Mouse (Mus musculus) thymus, postnatal 10 days (tissue): ENCODE results near the gene Cog1.

Source experiments
- DNase-seq, 2 experiments: peaks; one replicate each; pipeline ENCODE4 v3.0.0; 2021; ENCODE audit warnings: low spot score in 2 of 2

The Cog1 gene

DNA sequence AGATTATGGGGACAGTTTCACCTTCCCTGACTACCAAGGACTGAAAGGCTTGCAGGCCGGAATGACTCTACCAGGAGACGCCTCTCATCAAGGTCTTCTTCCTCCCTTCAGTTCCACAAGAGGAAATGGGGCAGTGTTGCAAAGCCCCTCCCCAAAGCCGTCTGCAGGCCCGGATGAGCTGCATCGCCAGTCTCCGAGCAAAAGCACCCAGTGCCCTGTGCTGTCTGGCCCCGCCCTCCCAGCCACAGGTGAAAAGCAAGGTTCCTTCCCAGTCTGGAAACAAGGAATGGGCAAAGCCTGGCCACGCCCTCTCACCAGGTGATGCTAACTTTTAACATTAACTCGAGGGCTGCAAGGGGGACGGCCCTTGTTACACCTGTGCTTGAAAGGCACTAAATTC, 17.7 kb downstream of the Cog1 start:
- peak; percentile 33 to 35 for DNase-seq

DNA sequence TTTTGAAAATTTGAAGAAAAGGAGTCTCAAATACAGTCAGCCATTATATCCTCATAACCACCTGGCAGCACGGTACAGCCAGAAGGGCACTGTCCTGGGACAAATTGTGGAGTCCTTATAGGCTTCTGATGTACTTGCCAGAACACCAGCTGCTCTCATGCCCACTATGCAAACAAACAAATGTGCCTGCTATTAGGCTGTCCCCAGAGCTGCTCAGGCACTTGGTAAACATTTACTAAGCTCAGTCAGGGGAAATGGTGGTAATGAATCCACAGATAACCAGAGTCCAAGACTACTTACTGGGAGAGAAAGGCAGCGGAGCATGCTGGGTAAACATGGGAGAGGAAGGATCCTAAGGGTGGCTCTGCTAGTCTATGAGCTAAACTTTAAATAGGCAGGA, 18.2 kb downstream of the Cog1 start:
- DNase-seq = no peak

DNA sequence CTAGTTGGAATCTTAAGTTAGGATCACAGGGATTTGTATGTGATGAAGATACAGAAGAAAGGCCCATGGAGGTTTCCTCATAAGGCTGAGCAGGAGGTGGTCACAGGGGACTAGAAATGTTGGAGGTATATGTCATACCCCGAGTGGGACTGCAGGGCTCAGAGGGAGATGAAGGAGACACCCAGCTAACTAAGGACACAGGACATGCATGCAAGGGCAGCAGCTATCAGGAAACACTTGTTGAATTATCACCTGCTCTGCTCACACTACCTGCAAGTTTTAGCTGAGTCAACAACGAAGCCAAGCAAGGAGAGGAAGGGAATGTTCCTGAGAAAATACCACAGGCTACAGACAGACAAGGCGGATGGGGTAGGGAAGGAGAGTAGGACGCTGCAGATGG, 18.7 kb downstream of the Cog1 start:
- no peak for DNase-seq

DNA sequence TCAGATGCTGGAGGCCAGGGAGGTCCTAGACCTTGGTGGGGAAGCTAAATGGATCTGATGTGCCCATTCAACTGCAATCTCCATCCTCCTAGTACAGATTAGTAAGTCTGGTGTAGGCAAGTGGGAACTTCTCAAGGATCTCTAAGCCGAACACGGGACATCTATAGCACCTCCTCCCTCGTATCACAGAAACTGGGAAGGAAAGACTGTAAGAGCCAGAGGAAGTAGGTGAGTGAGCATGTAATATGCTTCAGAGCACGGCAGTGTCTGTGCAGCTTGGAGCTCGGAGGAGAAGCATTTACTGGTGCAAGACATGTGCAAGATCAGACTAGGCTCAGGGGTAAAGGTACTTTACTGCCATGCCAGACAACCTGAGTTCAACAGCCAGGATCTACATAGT, 19.9 kb downstream of the Cog1 start:
- no peak for DNase-seq

DNA sequence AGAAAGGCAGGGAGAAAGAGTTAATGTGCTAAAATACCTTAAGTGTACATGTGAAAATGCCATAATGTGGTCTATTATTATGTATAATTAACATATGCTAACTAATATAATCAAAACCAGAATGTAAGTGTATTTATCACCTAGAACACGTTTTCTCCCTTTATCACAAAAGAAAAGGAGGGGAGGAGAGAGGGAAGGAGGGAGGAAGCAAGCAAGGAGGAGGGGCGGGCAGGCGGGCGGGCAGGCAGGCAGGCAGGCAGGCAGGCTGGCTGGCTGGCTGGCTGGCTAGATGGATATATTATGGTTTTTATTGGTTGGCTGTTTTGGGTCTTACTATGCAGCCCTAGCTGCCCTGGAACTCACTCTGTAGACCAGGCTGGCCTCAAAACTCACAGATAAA, 20.7 kb downstream of the Cog1 start:
- DNase-seq = no peak

DNA sequence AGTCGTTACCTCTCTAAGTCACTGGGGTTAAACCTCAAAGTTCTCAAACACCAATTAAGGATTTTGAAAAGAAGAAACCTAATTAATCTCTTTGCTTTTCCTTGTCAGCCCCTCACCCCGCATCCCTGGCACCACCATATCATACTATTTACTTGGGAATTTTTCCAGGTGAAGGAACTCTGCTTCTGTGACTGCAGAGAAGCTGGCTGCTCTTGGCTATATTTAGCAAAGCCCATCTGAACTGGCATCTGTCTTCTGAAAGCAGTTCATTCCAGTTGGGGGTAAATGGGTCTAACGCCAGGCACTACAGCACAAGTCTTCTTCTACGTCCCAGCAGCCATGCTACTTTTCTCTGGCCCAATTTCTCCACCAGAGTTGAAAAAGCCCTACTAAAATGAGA, 24.6 kb downstream of the Cog1 start:
- DNase-seq = no peak

DNA sequence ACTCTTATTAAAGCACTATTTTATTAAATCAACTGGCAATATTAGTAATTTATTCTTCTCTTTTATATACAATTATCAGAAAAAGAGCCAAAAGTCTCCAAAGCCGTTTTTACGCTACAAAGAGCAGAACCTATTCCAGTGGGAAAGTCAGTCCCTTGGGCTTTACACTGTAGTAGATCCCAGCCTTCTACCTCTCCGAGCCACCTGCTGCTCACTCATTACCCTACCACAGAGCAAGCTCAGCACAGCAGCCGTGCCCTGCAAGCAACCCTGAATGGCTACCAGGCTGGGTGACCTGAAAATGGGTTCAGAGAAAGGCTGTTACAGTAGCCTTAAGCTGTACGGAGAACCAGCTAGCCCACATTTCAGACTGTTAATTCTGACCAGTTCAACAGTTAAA, 25.6 kb downstream of the Cog1 start:
- DNase-seq = no peak

DNA sequence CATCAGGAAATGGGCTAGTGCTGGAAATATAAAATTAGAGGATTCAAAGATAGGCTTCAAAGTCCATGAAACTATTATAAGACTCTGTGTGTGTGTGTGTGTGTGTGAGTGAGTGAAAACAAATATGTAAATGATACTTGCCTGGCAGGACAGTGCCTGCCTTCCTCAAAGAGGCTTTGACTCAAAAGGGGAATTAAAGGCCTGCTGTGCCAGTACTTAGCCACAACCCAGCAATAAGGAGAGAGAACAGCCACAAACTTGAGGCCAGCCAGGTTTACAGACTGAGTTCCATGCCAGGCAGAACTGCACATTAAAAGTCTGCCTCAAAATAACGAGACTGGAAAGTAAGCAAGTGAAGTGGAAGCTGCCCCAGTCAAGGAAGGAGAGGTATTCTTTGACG, 27.9 kb downstream of the Cog1 start:
- DNase-seq = no peak

DNA sequence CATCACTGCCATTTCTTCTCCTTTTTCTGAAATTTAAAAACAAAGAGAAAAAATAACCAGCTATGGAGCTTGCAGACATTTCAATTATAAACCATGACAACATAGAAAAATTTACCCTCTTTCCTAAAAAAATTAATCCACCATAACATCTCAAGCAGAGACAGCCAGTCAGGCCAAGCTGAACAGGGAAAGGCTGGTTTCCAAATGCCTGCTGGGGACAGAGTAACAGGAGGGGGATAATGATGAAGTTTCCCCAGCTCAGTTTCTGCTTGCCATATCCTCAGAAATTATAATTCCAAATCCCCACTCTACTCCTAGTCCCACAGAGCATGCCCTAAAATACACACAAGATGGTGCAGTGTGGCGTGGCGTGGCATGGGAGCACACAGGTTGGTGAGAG, 28.4 kb downstream of the Cog1 start:
- no peak for DNase-seq

DNA sequence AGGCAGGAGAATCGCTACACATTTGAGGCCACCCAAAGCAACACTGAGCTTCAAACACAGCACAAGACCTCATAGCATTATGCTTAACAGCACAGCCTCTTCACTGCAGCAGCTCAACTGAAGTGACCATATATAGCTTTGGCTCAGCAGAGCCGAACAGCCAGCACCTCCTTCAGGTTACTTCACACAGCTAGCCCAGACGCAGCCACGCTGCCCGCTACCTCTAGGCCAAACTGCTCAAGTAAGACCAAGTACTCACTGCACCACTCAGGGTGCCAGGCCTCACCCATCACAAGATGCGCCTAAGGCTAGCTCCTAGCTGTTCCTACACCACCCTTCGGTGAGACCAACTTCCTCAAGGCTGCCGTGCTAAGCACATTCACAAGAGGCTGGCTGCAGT, 29.4 kb downstream of the Cog1 start:
- DNase-seq = no peak

DNA sequence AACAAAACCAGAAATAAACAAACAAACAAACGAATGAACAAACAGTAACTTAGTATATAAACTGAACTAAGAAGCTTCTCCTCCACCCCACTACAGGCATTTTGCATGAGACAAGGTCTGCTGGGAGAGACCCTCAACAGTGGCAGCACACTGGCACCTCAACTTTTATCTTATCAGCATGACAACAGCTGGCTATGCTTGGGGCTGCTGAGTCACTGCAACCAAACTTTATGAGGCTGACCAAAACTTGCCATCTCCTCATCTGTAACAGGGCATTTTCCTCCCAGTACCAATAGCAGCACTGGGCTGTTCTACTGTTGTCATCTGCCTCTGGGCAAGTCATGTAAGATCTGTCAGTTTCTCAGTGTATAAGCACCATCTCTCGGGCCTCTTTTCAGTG, 32.0 kb downstream of the Cog1 start:
- DNase-seq = no peak

DNA sequence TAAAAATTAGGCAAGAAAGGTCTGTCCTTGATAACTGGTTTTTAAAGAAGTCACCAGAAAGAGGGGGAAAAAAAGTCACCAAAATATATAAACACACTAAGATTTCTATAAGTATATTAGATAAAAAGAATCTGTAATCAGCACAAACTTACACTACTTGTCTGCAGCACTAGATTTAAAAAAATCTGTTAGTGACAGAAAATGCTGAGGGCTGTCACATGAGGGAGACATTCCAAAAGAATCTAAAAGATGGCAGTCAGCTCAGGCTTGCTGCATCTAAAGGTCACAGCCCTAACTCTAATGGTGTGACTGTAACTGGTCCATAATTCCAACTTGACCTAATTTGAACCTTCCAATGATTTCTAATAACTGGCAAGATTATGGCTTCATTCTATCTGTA, 33.0 kb downstream of the Cog1 start:
- DNase-seq = no peak

DNA sequence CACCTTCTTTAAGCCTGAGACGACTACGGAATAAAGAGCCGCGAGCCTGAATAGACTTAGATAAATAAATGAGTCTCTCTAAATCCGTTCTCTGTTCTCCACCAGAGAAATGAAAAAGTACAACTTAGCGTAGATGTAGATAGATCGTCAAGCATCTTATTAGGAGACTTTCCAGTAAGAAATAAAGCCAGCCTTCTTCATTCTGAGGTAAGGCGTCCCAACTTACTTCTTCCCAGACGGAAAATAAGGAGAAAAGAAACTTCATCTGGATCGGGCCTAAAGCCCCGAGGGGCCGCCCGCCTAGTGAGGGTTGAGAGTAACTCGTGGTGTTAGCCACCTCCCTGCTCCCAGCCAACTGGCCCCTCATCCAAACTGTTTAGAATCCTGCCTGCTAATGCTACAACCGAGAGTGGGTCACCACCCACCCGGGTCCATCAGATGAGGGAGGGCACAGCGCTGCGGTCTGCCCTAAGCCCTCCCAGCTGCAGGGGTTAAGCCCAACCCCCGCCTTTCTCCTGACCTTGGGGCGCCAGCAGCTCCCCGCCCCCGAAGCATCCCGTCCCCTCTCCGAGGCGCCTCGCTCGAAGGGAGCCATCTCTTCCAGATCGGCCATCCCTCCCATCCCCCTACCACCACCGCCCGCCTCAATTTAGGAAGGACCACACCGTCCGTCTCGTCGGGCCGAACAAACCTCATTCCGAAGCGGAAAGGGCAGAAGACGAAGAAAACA, 34.1 kb downstream of the Cog1 start:
- peak; percentile 60 to 64 for DNase-seq

DNA sequence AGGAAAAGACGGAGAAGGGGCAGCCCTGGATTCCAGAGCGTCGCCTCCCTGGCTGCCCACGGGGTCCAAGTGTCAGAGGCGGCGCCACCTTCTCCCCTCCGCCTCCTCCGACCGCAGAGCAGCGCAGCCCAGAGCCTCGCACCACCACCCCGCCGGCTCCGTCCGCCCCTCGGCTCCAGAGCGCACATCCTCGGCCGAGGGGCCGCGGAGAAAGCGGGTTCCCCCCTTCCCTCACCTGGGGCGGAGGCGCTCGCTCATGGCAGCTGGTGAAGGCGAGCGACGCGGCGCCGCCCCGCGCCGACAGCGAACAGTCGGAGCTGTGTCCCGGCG, 34.6 kb downstream of the Cog1 start:
- no peak for DNase-seq

DNA sequence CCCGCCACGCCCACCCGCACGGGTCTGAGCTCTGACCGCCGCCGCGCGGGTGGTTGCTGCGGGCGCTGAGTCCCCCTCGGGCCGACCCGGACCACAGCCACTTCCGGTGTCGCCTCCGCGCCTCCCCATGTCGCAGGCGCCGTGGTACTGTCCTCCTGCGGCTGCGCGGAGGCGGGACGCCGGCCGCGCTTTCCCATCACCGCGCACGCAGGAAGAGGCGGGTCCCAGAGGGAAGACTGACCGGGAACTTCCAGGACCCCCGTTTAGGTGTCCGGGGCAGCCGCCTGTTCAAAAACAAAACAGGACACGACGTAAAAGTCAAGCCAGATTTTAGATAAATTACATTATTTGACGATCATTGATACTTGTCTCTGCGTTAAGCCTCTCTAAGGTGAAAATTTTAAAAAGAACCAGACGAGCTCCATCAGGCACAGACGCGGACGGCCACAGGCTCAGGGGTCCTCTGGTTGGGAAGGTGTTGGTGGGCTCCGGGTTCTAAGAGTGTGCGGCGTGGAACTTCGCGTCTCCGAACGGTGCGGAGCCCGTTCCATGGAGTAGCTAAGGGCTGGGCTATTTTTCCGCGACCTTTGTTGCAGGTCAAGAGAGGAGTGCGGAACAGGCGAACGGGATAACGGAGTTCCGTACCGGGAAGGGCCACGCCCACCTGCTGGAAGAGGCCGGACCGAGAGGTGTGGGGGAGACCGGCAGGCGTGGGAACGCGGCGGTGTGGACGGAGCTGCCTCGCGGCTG, 35.2 kb downstream of the Cog1 start, which contains the start of the genes Fam104a and D11Wsu47e:
TSS of gene Fam104a (minus strand) at position 199 of the 750 bp plus-strand sequence.
TSS of gene D11Wsu47e (plus strand) at position 456 of the 750 bp plus-strand sequence.
- DNase-seq = peak; percentile 89 to 91

DNA sequence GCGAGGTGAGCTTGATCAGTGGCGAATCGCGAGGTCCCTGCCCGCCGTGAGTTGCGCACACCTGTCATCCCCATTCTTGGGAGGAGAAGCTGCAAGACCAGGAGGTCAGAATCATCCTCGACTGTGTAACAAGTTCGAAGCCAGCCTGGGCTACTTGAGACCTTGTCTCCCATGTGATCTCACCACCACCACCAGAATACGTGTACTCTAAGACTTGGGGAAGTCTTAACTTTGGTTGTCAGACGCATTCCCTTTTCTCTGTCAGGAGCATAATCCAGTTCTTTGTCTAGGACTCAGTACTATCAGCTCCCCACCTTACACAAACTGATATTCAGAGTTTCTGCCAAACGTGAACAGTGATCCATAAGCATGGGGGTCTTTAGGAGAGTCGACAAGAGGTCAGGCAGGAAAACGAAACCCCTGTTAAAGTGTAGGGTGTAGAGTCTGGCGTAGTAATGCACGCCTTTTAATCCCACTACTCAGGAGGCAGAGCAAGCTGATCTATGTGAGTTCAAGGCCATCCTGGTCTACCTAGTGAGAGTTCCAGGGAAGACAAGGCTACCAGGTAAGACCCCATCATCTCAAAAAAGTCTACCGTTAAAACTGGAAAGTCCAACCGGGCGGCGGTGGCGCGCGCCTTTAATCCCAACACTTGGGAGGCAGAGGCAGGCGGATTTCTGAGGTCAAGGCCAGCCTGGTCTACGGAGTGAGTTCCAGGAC, 35.9 kb downstream of the Cog1 start:
- DNase-seq = no peak

DNA sequence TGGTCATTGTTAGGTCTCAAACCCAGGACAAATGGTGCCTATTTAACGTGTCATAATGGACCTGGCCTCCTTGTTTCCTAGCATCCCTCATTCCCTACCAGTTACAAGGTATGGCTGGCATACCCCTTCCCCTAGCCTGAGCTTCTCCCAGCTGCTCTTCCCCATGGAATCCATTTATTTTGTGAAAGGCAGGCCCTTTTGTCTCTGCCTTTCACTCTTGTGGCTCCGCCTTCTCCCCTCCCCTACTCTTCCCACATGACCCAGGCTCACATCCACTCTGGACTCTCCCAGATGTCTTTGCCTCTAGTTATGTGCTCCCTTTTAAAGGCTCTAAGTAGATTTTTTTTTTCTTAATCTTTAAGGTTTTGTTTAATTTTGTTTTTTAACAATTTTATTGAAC, 38.1 kb downstream of the Cog1 start:
- DNase-seq = no peak

DNA sequence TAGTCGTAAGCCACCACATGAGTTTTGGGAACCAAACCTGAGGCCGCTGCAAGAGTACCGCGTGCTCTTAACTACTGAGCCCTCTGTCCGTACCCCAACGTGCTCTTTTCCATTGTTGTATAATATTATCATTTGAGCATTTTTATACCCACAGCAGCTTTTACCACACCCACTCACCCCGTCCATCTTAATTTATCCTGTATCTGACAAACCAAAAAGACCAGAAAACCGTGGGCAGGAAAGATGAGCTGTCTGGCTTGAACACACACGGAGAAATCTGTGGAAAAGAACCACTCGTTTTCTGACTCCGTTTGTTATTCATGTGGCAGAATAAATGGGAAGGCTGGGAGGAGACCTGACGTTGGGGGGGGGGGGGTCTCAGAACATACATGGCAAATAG, 41.5 kb downstream of the Cog1 start:
- DNase-seq = no peak

DNA sequence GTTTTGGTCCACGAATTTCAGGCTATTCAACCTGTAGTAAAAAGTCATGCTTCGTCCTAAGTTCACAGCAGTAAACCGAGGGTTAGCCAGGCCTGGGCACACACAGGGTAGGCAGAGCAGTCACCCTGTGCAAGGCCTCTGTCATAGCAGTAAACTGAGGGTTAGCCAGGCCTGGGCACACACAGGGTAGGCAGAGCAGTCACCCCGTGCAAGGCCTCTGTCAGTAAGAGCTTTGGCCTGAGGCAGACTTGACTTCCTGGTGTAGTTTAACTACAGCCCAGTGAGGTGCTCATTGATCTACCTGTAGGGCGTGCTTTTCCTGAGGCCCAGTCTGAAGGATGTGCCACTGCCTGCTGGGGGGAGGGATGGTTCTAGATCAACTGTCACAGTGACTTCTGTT, 42.3 kb downstream of the Cog1 start:
- no peak for DNase-seq

DNA sequence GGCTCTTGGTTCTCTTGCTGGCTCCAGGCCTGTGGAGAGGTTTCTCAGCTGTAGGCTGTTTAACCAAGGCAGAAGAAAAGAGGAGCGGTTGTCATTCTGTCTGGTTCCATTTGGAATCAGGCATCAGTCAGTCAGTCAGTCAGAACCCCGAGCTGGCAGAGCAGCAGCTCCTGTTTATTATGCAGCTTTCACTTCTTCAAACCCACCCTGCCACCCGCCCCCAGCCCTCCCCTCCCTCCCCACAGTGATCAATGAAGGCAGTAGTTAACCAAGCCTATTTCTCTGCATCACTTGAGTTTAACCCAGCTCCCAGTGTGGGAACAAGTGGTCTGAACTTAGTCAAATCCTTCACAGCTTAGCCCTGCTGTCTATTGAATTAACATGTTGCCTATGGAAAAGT, 42.9 kb downstream of the Cog1 start:
- no peak for DNase-seq

DNA sequence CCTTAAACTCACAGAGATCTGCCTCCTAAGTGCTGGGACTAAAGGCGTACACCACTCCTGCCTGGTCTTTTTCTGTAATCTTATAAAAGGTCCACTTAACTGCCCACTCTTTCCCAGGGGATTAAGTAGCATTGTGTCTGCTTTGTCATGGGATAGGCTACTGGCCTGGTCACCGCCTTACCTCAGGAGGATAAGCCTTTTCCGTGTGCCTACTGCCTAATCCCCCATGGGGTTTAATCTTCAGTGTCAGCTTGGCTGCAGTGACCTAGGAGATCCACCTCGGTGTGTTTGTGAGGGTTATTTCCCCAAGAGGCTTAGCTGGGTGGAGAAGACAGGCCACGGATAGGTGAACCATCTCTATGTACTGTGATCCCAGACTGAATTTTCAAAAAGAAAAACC, 48.6 kb downstream of the Cog1 start:
- DNase-seq = no peak

DNA sequence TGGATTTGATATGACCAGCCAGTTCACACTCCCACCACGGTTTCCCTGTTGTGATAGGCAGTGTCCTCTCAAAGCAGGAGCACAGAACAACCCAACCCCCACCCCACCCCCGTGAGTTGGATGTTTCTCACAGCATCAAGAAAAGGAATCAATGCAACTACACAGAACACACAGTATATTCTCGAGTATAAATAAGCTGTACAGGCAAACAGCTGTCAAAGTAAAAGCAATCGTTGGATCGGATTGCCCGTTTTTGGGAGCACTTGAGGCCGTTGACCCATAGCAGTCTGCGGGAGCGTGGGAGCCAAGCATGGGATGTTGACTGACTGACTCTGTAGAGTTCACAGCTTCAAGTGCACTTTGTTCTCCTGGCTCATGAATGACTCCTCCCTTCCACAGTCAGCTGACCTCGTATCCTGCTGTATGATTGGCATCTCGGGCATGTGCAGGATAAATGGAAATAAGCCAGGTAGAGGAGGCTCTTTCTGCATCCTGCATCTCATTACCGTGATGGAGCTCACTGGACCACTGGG, 49.1 kb downstream of the Cog1 start:
- DNase-seq = no peak

DNA sequence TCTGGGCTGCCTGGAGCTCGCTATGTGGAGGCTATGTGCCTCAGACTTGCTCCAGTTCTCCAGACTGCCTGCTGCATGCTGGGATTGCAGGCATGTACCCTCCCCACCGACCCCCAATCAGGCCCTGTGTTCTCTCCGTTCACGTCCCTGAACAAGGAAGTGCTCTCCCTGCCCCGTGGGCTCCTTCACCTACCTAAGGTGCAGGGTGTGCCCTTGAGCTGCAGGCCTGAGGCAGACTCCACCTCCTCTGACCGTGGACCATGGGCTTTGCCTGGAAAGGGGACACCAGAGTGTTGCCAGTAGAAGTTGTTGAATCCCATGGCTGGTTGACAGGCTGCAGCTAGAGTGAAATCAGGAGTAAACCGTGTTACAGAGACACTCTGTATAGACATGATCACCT, 50.7 kb downstream of the Cog1 start:
- DNase-seq = no peak
